Mouse (Mus musculus): Measurements from ENCODE around the gene Col28a1.

Gene Col28a1

GRCm38 (mm10) chr6:8118577-8118976 is 73.8 kb downstream of the Col28a1 start:
- no peak for DNase-seq

- no peak for DNase-seq
These were observed 86.3 kb downstream of the Col28a1 start for GRCm38 (mm10) chr6:8105870-8106706.

- no peak for DNase-seq
These were observed 91.2 kb downstream of the Col28a1 start for GRCm38 (mm10) chr6:8101224-8101623.

GRCm38 (mm10) chr6:8095856-8096255 is 96.6 kb downstream of the Col28a1 start:
- no peak for DNase-seq

- no peak for DNase-seq
These were observed 98.1 kb downstream of the Col28a1 start for GRCm38 (mm10) chr6:8094160-8094953.

GRCm38 (mm10) chr6:8093556-8093955 is 98.9 kb downstream of the Col28a1 start:
- no peak for DNase-seq

- peak; percentile 64 for DNase-seq
These were observed 105.6 kb downstream of the Col28a1 start for GRCm38 (mm10) chr6:8086847-8087246.

GRCm38 (mm10) chr6:8084806-8085205 is 107.6 kb downstream of the Col28a1 start:
- no peak for DNase-seq

- no peak for DNase-seq
These were observed 109.2 kb downstream of the Col28a1 start for GRCm38 (mm10) chr6:8083196-8083595.

GRCm38 (mm10) chr6:8077572-8078146 is 114.8 kb downstream of the Col28a1 start:
- peak; percentile 36 for DNase-seq

GRCm38 (mm10) chr6:8074914-8075313 is 117.5 kb downstream of the Col28a1 start:
- DNase-seq = no peak

- DNase-seq = no peak
These were observed 123.4 kb downstream of the Col28a1 start for GRCm38 (mm10) chr6:8068979-8069378.

- DNase-seq = no peak
These were observed 124.0 kb downstream of the Col28a1 start for GRCm38 (mm10) chr6:8068394-8068793.

GRCm38 (mm10) chr6:8067124-8067523 is 125.3 kb downstream of the Col28a1 start:
- no peak for DNase-seq

- DNase-seq = peak; percentile 50
These were observed 126.2 kb downstream of the Col28a1 start for GRCm38 (mm10) chr6:8066208-8066607.

- no peak for DNase-seq
These were observed 133.2 kb downstream of the Col28a1 start for GRCm38 (mm10) chr6:8059199-8059598.

- no peak for DNase-seq
These were observed 144.2 kb downstream of the Col28a1 start for GRCm38 (mm10) chr6:8048216-8048615.

- peak; percentile 34 for DNase-seq
These were observed 146.0 kb downstream of the Col28a1 start for GRCm38 (mm10) chr6:8046446-8046845.

GRCm38 (mm10) chr6:8045825-8046224 is 146.6 kb downstream of the Col28a1 start:
- DNase-seq = no peak

GRCm38 (mm10) chr6:8028711-8029110 is 163.7 kb downstream of the Col28a1 start:
- DNase-seq = no peak

- no peak for DNase-seq
These were observed 166.9 kb downstream of the Col28a1 start for GRCm38 (mm10) chr6:8025332-8026129.

- no peak for DNase-seq
These were observed 168.9 kb downstream of the Col28a1 start for GRCm38 (mm10) chr6:8023527-8023926.

- no peak for DNase-seq
These were observed 197.7 kb downstream of the Col28a1 start for GRCm38 (mm10) chr6:7994736-7995135.

Data from kidney, adult 9 months (tissue).